Comparison of ENCODE assay signal across 27 mouse cellular contexts in genomic region chr10:29686982-29687381, GRCm38 (mm10).
DNase-seq lines count a peak whose midpoint lies in the region; ATAC-seq lines count a peak whose summit lies in the region.
"Had no signal": no experiment of that assay in that cellular context is flagged by ENCODE, and none has a peak within 500 bp of the region (broad histone marks: within the 10 kb centered on the region; RNA-seq: fewer than 3 reads in every experiment).

No protein-coding gene starts in this region.

- H3K4me3 ChIP-seq in embryonic facial prominence, embryonic 14.5 days (ENCODE audit: low read depth, low read length), result no peak overlapping the region
- no peak overlapping the region for H3K4me3 ChIP-seq in embryonic facial prominence, embryonic 10.5 days
- H3K4me3 ChIP-seq in limb, embryonic 13.5 days, result no peak overlapping the region
- H3K4me3 ChIP-seq in limb, embryonic 10.5 days, result no peak overlapping the region
- H3K4me3 ChIP-seq: embryonic facial prominence, embryonic 15.5 days; forebrain, embryonic 15.5 days; heart, embryonic 12.5 days; heart, embryonic 15.5 days; hindbrain, embryonic 10.5 days; hindbrain, embryonic 13.5 days had no signal

- H3K9ac ChIP-seq in embryonic facial prominence, embryonic 14.5 days (ENCODE audit: low read depth, low read length), result no peak overlapping the region
- H3K9ac ChIP-seq in limb, embryonic 13.5 days, result no peak overlapping the region
- H3K9ac ChIP-seq: embryonic facial prominence, embryonic 15.5 days; forebrain, embryonic 15.5 days; heart, embryonic 12.5 days; heart, embryonic 15.5 days; hindbrain, embryonic 13.5 days had no signal

- no peak overlapping the region for H3K27ac ChIP-seq in embryonic facial prominence, embryonic 14.5 days (replicated peaks; ENCODE audit: low read depth, low read length)
- H3K27ac ChIP-seq in embryonic facial prominence, embryonic 10.5 days (replicated peaks), result no peak overlapping the region
- H3K27ac ChIP-seq in limb, embryonic 13.5 days, result no peak overlapping the region
- H3K27ac ChIP-seq in limb, embryonic 10.5 days, result no peak overlapping the region
- H3K27ac ChIP-seq: embryonic facial prominence, embryonic 15.5 days; forebrain, embryonic 15.5 days; heart, embryonic 15.5 days; hindbrain, embryonic 10.5 days; hindbrain, embryonic 13.5 days had no signal

- no peaks in the 10 kb centered on the region for H3K9me3 ChIP-seq in embryonic facial prominence, embryonic 14.5 days (ENCODE audit: control insufficient read depth, low read length)
- H3K9me3 ChIP-seq in embryonic facial prominence, embryonic 10.5 days, result no peaks in the 10 kb centered on the region
- H3K9me3 ChIP-seq in limb, embryonic 13.5 days, result no peaks in the 10 kb centered on the region
- H3K9me3 ChIP-seq in limb, embryonic 10.5 days (replicated peaks), result no peaks in the 10 kb centered on the region
- H3K9me3 ChIP-seq: embryonic facial prominence, embryonic 15.5 days; forebrain, embryonic 15.5 days; G1E; heart, embryonic 12.5 days; heart, embryonic 15.5 days; hindbrain, embryonic 10.5 days; hindbrain, embryonic 13.5 days had no signal

- ATAC-seq in embryonic facial prominence, embryonic 14.5 days (ENCODE audit: low read depth), result no peak
- peak; percentile 72; the same call in 1 of the 2 replicates for ATAC-seq in limb, embryonic 13.5 days (ENCODE audit: low FRiP score, low read depth)
- ATAC-seq: forebrain, embryonic 15.5 days; hindbrain, embryonic 16.5 days; Patski had no signal

- H3K4me1 ChIP-seq in embryonic facial prominence, embryonic 14.5 days (ENCODE audit: control insufficient read depth, insufficient read depth, low read length), result no peaks in the 10 kb centered on the region
- H3K4me1 ChIP-seq in embryonic facial prominence, embryonic 10.5 days, result 0 out of 2 replicates have a peak, but pooled peaks cover 2% of the 10 kb centered on the region
- no peaks in the 10 kb centered on the region for H3K4me1 ChIP-seq in limb, embryonic 13.5 days
- no peaks in the 10 kb centered on the region for H3K4me1 ChIP-seq in limb, embryonic 10.5 days
- H3K4me1 ChIP-seq: embryonic facial prominence, embryonic 15.5 days; forebrain, embryonic 15.5 days; heart, embryonic 12.5 days; heart, embryonic 15.5 days; hindbrain, embryonic 10.5 days; hindbrain, embryonic 13.5 days had no signal

- intact Hi-C loops in left cerebral cortex, postnatal 10 days (cut with DNase I), result no loop called here

- peak; percentile 19 for DNase-seq in embryonic facial prominence, embryonic 14.5 days (ENCODE audit: low spot score)
- no peak for DNase-seq in embryonic facial prominence, embryonic 10.5 days (ENCODE audit: low spot score)
- no peak for DNase-seq in limb, embryonic 10.5 days (ENCODE audit: low spot score)
- DNase-seq in embryo, embryonic 11 days, result peak; percentile 32
- DNase-seq in mesoderm, embryonic 11.5 days (ENCODE audit: low read depth, low spot score), result peak; percentile 75
- no peak for DNase-seq in left cerebral cortex, postnatal 10 days (ENCODE audit: extremely low spot score in 1 of 2, low spot score in 2 of 2)
- DNase-seq: adrenal gland, postnatal 10 days; adrenal gland, postnatal 36 days; B cell, adult 2 months; cerebellum, adult 18-20 months; cerebellum, adult 9-10 months; cerebellum, postnatal 14 days; gastrocnemius, postnatal 25 days; heart, adult 18-20 months; heart, postnatal 10 days; heart, postnatal 36 days had no signal

- H3K36me3 ChIP-seq in embryonic facial prominence, embryonic 14.5 days (ENCODE audit: control insufficient read depth, insufficient read depth, low read length), result no peaks in the 10 kb centered on the region
- H3K36me3 ChIP-seq in embryonic facial prominence, embryonic 10.5 days (replicated peaks), result no peaks in the 10 kb centered on the region
- H3K36me3 ChIP-seq in limb, embryonic 13.5 days, result no peaks in the 10 kb centered on the region
- H3K36me3 ChIP-seq in limb, embryonic 10.5 days, result no peaks in the 10 kb centered on the region
- H3K36me3 ChIP-seq: embryonic facial prominence, embryonic 15.5 days; forebrain, embryonic 15.5 days; G1E; heart, embryonic 12.5 days; heart, embryonic 15.5 days; hindbrain, embryonic 10.5 days; hindbrain, embryonic 13.5 days had no signal

- no peaks in the 10 kb centered on the region for H3K27me3 ChIP-seq in embryonic facial prominence, embryonic 14.5 days (replicated peaks; ENCODE audit: control insufficient read depth, insufficient read depth, low read length)
- no peaks in the 10 kb centered on the region for H3K27me3 ChIP-seq in embryonic facial prominence, embryonic 10.5 days (replicated peaks; ENCODE audit: low read depth, poor library complexity, severe bottlenecking)
- H3K27me3 ChIP-seq in limb, embryonic 13.5 days, result no peaks in the 10 kb centered on the region
- H3K27me3 ChIP-seq in limb, embryonic 10.5 days (ENCODE audit: low read depth, poor library complexity, severe bottlenecking), result no peaks in the 10 kb centered on the region
- H3K27me3 ChIP-seq: CH12.LX; embryonic facial prominence, embryonic 15.5 days; forebrain, embryonic 15.5 days; heart, embryonic 12.5 days; heart, embryonic 15.5 days; hindbrain, embryonic 13.5 days had no signal

- no peak overlapping the region for H3K4me2 ChIP-seq in embryonic facial prominence, embryonic 14.5 days (ENCODE audit: low read depth, low read length)
- no peak overlapping the region for H3K4me2 ChIP-seq in limb, embryonic 13.5 days (replicated peaks)
- H3K4me2 ChIP-seq: embryonic facial prominence, embryonic 15.5 days; forebrain, embryonic 15.5 days; heart, embryonic 12.5 days; heart, embryonic 15.5 days; hindbrain, embryonic 13.5 days had no signal

- 53% methylated on average over 5 of the region's 5 CpGs for WGBS in embryonic facial prominence, embryonic 14.5 days
- 82% methylated on average over 5 of the region's 5 CpGs for WGBS in embryonic facial prominence, embryonic 10.5 days
- 38% methylated on average over 5 of the region's 5 CpGs for WGBS in limb, embryonic 13.5 days
- 63% methylated on average over 5 of the region's 5 CpGs for WGBS in limb, embryonic 10.5 days

Comparison
In these comparisons a context has a peak if more than half of its experiments do, and no peak if none do; other contexts are left out.
1. DNase-seq: peak in embryonic facial prominence, embryonic 14.5 days (single experiment), embryo, embryonic 11 days (single experiment) and mesoderm, embryonic 11.5 days (single experiment); none in embryonic facial prominence, embryonic 10.5 days (single experiment), limb, embryonic 10.5 days (single experiment) and left cerebral cortex, postnatal 10 days (0 of 2).